Mouse (Mus musculus) splenic B cell, adult 2 months (primary cell): Measurements from ENCODE around the gene Chrm1.
A peak's percentile ranks its signal among the peaks of the same experiment; 100 is the strongest.

Experiments
- DNase-seq: peaks from one replicate; pipeline ENCODE4 v3.0.0-alpha.2; 2011; ENCODE audit warnings: low read depth, low spot score
- H3K27me3 ChIP-seq: 2 replicates; pipeline ENCODE4 v1.6.1; 2012; ENCODE audit warnings: mild to moderate bottlenecking, low read length, moderate library complexity, mixed read lengths; ENCODE audit not compliant: control insufficient read depth, poor library complexity, insufficient read depth, severe bottlenecking
- H3K36me3 ChIP-seq: 2 replicates; pipeline ENCODE4 v1.6.1; 2012; ENCODE audit warnings: mild to moderate bottlenecking, low read length, moderate library complexity, mixed read lengths; ENCODE audit not compliant: control insufficient read depth, poor library complexity, insufficient read depth, severe bottlenecking

Gene Chrm1

GRCm38 (mm10) chr19:8665746-8666145 is 2.2 kb downstream of the Chrm1 start:
- DNase-seq = no peak
- H3K36me3 ChIP-seq = no peaks in the 10 kb centered on the region
- H3K27me3 ChIP-seq = no peaks in the 10 kb centered on the region

- no peak for DNase-seq
- no peaks in the 10 kb centered on the region for H3K36me3 ChIP-seq
- no peaks in the 10 kb centered on the region for H3K27me3 ChIP-seq
Observed at GRCm38 (mm10) chr19:8672859-8673258, 9.3 kb downstream of the Chrm1 start.

GRCm38 (mm10) chr19:8673336-8674063 is 9.9 kb downstream of the Chrm1 start:
- H3K36me3 ChIP-seq = no peaks in the 10 kb centered on the region
- no peaks in the 10 kb centered on the region for H3K27me3 ChIP-seq
- DNase-seq = no peak

- Histone ChIP-seq H3K36me3 (no peaks in the 10 kb centered on the region), H3K27me3 (no peaks in the 10 kb centered on the region)
- DNase-seq = no peak
Observed at GRCm38 (mm10) chr19:8679031-8679779, 15.6 kb downstream of the Chrm1 start.

GRCm38 (mm10) chr19:8681633-8682362 is 18.2 kb downstream of the Chrm1 start:
- DNase-seq = no peak
- Histone ChIP-seq H3K27me3 (no peaks in the 10 kb centered on the region), H3K36me3 (no peaks in the 10 kb centered on the region)

GRCm38 (mm10) chr19:8682996-8683395 is 19.4 kb downstream of the Chrm1 start:
- H3K27me3 ChIP-seq = no peaks in the 10 kb centered on the region
- H3K36me3 ChIP-seq = no peaks in the 10 kb centered on the region
- peak; percentile 88 for DNase-seq

GRCm38 (mm10) chr19:8683627-8684026 is 20.0 kb downstream of the Chrm1 start:
- Histone ChIP-seq H3K36me3 (no peaks in the 10 kb centered on the region), H3K27me3 (no peaks in the 10 kb centered on the region)
- no peak for DNase-seq

- H3K36me3 ChIP-seq = no peaks in the 10 kb centered on the region
- no peak for DNase-seq
Observed at GRCm38 (mm10) chr19:8691871-8692539, 28.4 kb downstream of the Chrm1 start.

GRCm38 (mm10) chr19:8692740-8693139 is 29.2 kb downstream of the Chrm1 start:
- no peaks in the 10 kb centered on the region for H3K36me3 ChIP-seq
- DNase-seq = no peak
- no peaks in the 10 kb centered on the region; the same call in 1 of the 2 replicates for H3K27me3 ChIP-seq

More at GRCm38 (mm10) chr19:8691871-8692539, 28.4 kb downstream of the Chrm1 start:
- no peaks in the 10 kb centered on the region; the same call in 1 of the 2 replicates for H3K27me3 ChIP-seq

- peak; percentile 71 for DNase-seq
- H3K36me3 ChIP-seq = no peaks in the 10 kb centered on the region
Observed at GRCm38 (mm10) chr19:8695330-8695729, 31.7 kb downstream of the Chrm1 start.

GRCm38 (mm10) chr19:8699652-8700051 is 36.1 kb downstream of the Chrm1 start:
- DNase-seq = no peak
- Histone ChIP-seq H3K36me3 (no peaks in the 10 kb centered on the region), H3K27me3 (no peaks in the 10 kb centered on the region)

More at GRCm38 (mm10) chr19:8695330-8695729, 31.7 kb downstream of the Chrm1 start:
- no peaks in the 10 kb centered on the region for H3K27me3 ChIP-seq

GRCm38 (mm10) chr19:8702458-8702857 is 38.9 kb downstream of the Chrm1 start:
- H3K36me3 ChIP-seq = peaks cover 7% of the 10 kb centered on the region; the same call in 1 of the 2 replicates
- H3K27me3 ChIP-seq = no peaks in the 10 kb centered on the region
- no peak for DNase-seq

GRCm38 (mm10) chr19:8703571-8703970 is 40.0 kb downstream of the Chrm1 start:
- Histone ChIP-seq H3K36me3 (peaks cover 16% of the 10 kb centered on the region), H3K27me3 (no peaks in the 10 kb centered on the region)
- no peak for DNase-seq

GRCm38 (mm10) chr19:8705026-8705708 is 41.6 kb downstream of the Chrm1 start:
- DNase-seq = no peak
- no peaks in the 10 kb centered on the region for H3K27me3 ChIP-seq
- H3K36me3 ChIP-seq = peaks cover 31% of the 10 kb centered on the region
